Mouse (Mus musculus) forebrain, postnatal 0 days (tissue): ENCODE data around the gene Snx22. TPM values are rescaled to one million over a fixed set of nuclear protein-coding genes. Genes with fewer than 3 reads are reported as not detected.

Experiments used
- ATAC-seq: fragments of 200-750 bp; cut with Nextera tagmentation; 2 replicates; pipeline ENCODE4 v1.8.0; 2017; ENCODE audit warnings: mild to moderate bottlenecking, moderate library complexity
- DNase-seq: peaks from one replicate; pipeline ENCODE4 v3.0.0-alpha.2; 2015
- H3K27ac ChIP-seq: fragments of 300-500 bp; sonication (generic); 2 replicates; pipeline ENCODE4 v1.5.1; 2014; ENCODE audit warnings: low read depth, mild to moderate bottlenecking, antibody characterized with exemption, low read length, moderate library complexity, mixed read lengths
- H3K27me3 ChIP-seq: fragments of 300-500 bp; sonication (generic); 2 replicates; pipeline ENCODE4 v1.6.1; 2014; ENCODE audit warnings: mild to moderate bottlenecking, low read length, mixed read lengths; ENCODE audit not compliant: insufficient read depth
- H3K36me3 ChIP-seq: fragments of 300-500 bp; sonication (generic); 2 replicates; pipeline ENCODE4 v1.6.1; 2014; ENCODE audit warnings: mild to moderate bottlenecking, moderate library complexity; ENCODE audit not compliant: insufficient read depth
- H3K4me1 ChIP-seq: fragments of 300-500 bp; sonication (generic); 2 replicates; pipeline ENCODE4 v1.6.1; 2014; ENCODE audit warnings: antibody characterized with exemption; ENCODE audit not compliant: insufficient read depth
- H3K4me2 ChIP-seq: fragments of 300-500 bp; sonication (generic); 2 replicates; pipeline ENCODE4 v1.6.1; 2014; ENCODE audit warnings: low read depth, mild to moderate bottlenecking, moderate library complexity
- H3K4me3 ChIP-seq: fragments of 300-500 bp; sonication (generic); 2 replicates; pipeline ENCODE4 v1.5.1; 2014; ENCODE audit warnings: low read depth, low read length, mixed read lengths
- H3K9ac ChIP-seq: fragments of 300-500 bp; sonication (generic); 2 replicates; pipeline ENCODE4 v1.6.1; 2014; ENCODE audit warnings: mild to moderate bottlenecking
- H3K9me3 ChIP-seq: fragments of 300-500 bp; sonication (generic); 2 replicates; pipeline ENCODE4 v1.6.1; 2016; ENCODE audit warnings: low read length
- CTCF ChIP-seq: sonication (generic); IDR thresholded peaks from 2 replicates; pipeline ENCODE4 v1.5.1; 2016; ENCODE audit warnings: antibody characterized with exemption, control low read depth, low read depth
- WGBS: fragments of 180-500 bp; shearing (Covaris S2); extraction: QIAGEN DNeasy Blood & Tissue Kit; methylation state at CpG from one replicate; pipeline ENCODE4 v1.1.7; 2014; 5-methylcytosine and 5-hydroxymethylcytosine counted together
- polyA plus RNA-seq: library from polyadenylated mRNA; unstranded; fragments of >200 nt; fragmentation: Nextera tagmentation; extraction: Ambion mirVana; gene quantifications from 2 replicates; pipeline ENCODE4 v1.2.1, GENCODE M21; 2015
- total RNA-seq: library from RNA; depleted of rRNA; stranded (reverse); fragments of >200 nt; gene quantifications from 2 replicates; pipeline ENCODE4 v1.2.3, GENCODE M21; 2014

Snx22 gene
- total and polyA plus RNA-seq, 2 experiments from 2014 or later: 4.0 to 7.3 TPM

- Histone ChIP-seq H3K9ac (no peak overlapping the region), H3K27ac (no peak overlapping the region), H3K4me2 (no peak overlapping the region), H3K4me1 (peaks cover 4% of the 10 kb centered on the region; the same call in 1 of the 2 replicates), H3K4me3 (no peak overlapping the region), H3K27me3 (0 out of 2 replicates have a peak, but pooled peaks cover 4% of the 10 kb centered on the region), H3K36me3 (peaks cover 24% of the 10 kb centered on the region), H3K9me3 (no peaks in the 10 kb centered on the region)
- no peak for DNase-seq
- no peak for TF ChIP-seq CTCF
- WGBS: 87% methylated on average over 5 of the region's 5 CpGs
- ATAC-seq: no peak
These were observed 632 bp upstream of the Snx22 start for GRCm38 (mm10) chr9:66070151-66070550.

- no peaks in the 10 kb centered on the region for H3K9me3 ChIP-seq
- DNase-seq (peak; percentile 59), ATAC-seq (peak; percentile 65)
- H3K27ac ChIP-seq: no peak overlapping the region
- 0 out of 2 replicates have a peak, but pooled peaks cover 4% of the 10 kb centered on the region for H3K27me3 ChIP-seq
- peak; percentile 30 for TF ChIP-seq CTCF
- 3% methylated on average over 30 of the region's 30 CpGs for WGBS
- peak overlapping the region; percentile 60 for H3K9ac ChIP-seq
- peaks cover 4% of the 10 kb centered on the region; the same call in 1 of the 2 replicates for H3K4me1 ChIP-seq
- H3K36me3 ChIP-seq: peaks cover 31% of the 10 kb centered on the region
- peak overlapping the region; percentile 53 for H3K4me3 ChIP-seq
- peak overlapping the region; percentile 95 for H3K4me2 ChIP-seq
These were observed 538 bp downstream of the Snx22 start for GRCm38 (mm10) chr9:66068971-66069391.

- H3K4me3 ChIP-seq: no peak overlapping the region
- no peak overlapping the region for H3K27ac ChIP-seq
- WGBS: 57% methylated on average over 4 of the region's 4 CpGs
- H3K27me3 ChIP-seq: 0 out of 2 replicates have a peak, but pooled peaks cover 4% of the 10 kb centered on the region
- H3K36me3 ChIP-seq: peaks cover 40% of the 10 kb centered on the region
- ATAC-seq: no peak
- DNase-seq: no peak
- no peaks in the 10 kb centered on the region for H3K9me3 ChIP-seq
- H3K4me1 ChIP-seq: peaks cover 4% of the 10 kb centered on the region; the same call in 1 of the 2 replicates
- H3K9ac ChIP-seq: no peak overlapping the region
- no peak overlapping the region for H3K4me2 ChIP-seq
- no peak for TF ChIP-seq CTCF
These were observed 1.5 kb downstream of the Snx22 start for GRCm38 (mm10) chr9:66068056-66068455.

GRCm38 (mm10) chr9:66067542-66067941 lies 2.0 kb downstream of the Snx22 start:
- Histone ChIP-seq H3K4me2 (no peak overlapping the region), H3K27ac (no peak overlapping the region), H3K36me3 (peaks cover 45% of the 10 kb centered on the region), H3K27me3 (0 out of 2 replicates have a peak, but pooled peaks cover 4% of the 10 kb centered on the region), H3K9ac (no peak overlapping the region), H3K9me3 (no peaks in the 10 kb centered on the region), H3K4me3 (no peak overlapping the region), H3K4me1 (peaks cover 4% of the 10 kb centered on the region; the same call in 1 of the 2 replicates)
- peak; percentile 64 for TF ChIP-seq CTCF
- no peak for DNase-seq
- WGBS: 31% methylated on average over 5 of the region's 5 CpGs
- no peak for ATAC-seq

- Histone ChIP-seq H3K4me3 (no peak overlapping the region), H3K27me3 (0 out of 2 replicates have a peak, but pooled peaks cover 4% of the 10 kb centered on the region), H3K4me1 (peaks cover 4% of the 10 kb centered on the region; the same call in 1 of the 2 replicates), H3K9me3 (no peaks in the 10 kb centered on the region), H3K36me3 (peaks cover 47% of the 10 kb centered on the region), H3K9ac (no peak overlapping the region), H3K4me2 (no peak overlapping the region), H3K27ac (no peak overlapping the region)
- no peak for DNase-seq
- no peak for ATAC-seq
- no peak for TF ChIP-seq CTCF
- WGBS: 90% methylated on average over 3 of the region's 3 CpGs
These were observed 2.7 kb downstream of the Snx22 start for GRCm38 (mm10) chr9:66066791-66067190.

- Histone ChIP-seq H3K27ac (no peak overlapping the region), H3K9me3 (no peaks in the 10 kb centered on the region), H3K4me2 (no peak overlapping the region), H3K4me1 (peaks cover 18% of the 10 kb centered on the region), H3K9ac (no peak overlapping the region), H3K36me3 (peaks cover 47% of the 10 kb centered on the region), H3K4me3 (no peak overlapping the region), H3K27me3 (0 out of 2 replicates have a peak, but pooled peaks cover 4% of the 10 kb centered on the region)
- 94% methylated on average over 11 of the region's 11 CpGs for WGBS
- ATAC-seq: no peak
- DNase-seq: no peak
- no peak for TF ChIP-seq CTCF
These were observed 5.2 kb downstream of the Snx22 start for GRCm38 (mm10) chr9:66064316-66064715.

- peaks cover 16% of the 10 kb centered on the region for H3K4me1 ChIP-seq
- no peak overlapping the region for H3K27ac ChIP-seq
- peaks cover 47% of the 10 kb centered on the region for H3K36me3 ChIP-seq
- no peak overlapping the region for H3K4me3 ChIP-seq
- no peak for ATAC-seq
- H3K9ac ChIP-seq: no peak overlapping the region
- H3K9me3 ChIP-seq: no peaks in the 10 kb centered on the region
- no peak for TF ChIP-seq CTCF
- DNase-seq: no peak
- no peak overlapping the region for H3K4me2 ChIP-seq
- 95% methylated on average over 3 of the region's 3 CpGs for WGBS
- 0 out of 2 replicates have a peak, but pooled peaks cover under 1% of the 10 kb centered on the region for H3K27me3 ChIP-seq
These were observed 6.1 kb downstream of the Snx22 start for GRCm38 (mm10) chr9:66063446-66063845.
